Mouse (Mus musculus): ENCODE data around the gene Gtf2h1.
"Not testable (repeated sequence)": the region's sequence is repeated elsewhere in the genome, so short reads cannot be mapped to it uniquely, and the experiment has no call there.

Gtf2h1 gene

DNA sequence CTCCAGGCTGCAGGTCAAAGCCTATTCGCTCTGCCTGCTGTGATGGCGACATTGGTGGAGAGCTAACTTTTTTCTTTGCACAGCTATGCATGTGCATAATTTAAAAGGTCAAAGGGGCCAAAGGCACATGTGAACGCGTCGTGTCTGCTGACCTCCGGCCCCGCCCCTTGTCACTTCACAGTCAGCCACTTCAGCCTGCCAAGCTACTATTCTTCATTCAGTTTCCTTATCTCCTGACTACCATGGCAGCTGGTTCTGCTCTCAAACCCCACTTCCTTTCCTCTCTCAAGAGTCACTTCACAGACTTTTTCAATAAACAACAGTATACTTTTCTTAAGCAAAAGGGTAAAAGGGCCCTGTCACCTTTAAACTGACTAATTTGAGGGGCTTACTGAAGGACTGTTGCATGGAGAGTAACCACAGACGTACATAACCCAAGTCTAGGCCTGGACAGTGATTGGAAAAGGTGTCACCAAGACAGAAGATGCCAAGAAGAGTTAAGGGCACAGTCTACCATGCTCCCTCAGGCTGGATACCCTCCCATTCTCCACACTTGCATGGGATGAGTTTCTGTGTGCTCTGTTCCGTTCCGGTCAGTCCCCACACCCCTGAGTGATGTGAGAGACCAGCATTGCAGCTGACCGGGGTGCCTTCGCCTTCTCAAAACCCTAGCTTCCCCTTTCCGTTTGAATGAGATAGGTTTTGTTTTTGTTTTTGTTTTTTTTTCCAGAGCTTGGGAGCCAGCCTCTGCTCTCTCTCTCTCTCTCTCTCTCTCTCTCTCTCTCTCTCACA lies 35.1 kb downstream of the Gtf2h1 start:
- DNase-seq (ENCODE audit: low spot score in 2 of 2): peak in 1 of 2 experiments; percentile 48

DNA sequence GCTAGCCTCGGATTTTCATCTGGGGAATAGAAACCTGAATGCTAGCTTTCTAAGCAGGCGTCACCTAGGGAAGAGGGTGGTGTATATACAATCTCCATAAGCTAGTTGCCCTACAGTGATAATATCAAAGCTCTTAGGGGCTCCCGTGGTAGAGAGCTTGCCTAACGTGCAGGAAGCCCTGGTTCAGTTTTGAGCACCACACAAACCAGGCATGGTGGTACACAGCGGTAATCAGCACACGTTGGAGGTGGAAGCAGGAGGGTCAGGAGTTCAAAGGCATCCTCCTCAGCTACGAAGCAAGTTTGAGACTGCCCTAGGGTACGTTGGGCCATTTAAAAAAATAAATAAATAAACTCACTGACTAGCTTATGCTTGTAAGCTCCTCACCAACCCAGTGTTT lies 35.8 kb downstream of the Gtf2h1 start:
- DNase-seq (ENCODE audit: low spot score in 2 of 2): no peak

DNA sequence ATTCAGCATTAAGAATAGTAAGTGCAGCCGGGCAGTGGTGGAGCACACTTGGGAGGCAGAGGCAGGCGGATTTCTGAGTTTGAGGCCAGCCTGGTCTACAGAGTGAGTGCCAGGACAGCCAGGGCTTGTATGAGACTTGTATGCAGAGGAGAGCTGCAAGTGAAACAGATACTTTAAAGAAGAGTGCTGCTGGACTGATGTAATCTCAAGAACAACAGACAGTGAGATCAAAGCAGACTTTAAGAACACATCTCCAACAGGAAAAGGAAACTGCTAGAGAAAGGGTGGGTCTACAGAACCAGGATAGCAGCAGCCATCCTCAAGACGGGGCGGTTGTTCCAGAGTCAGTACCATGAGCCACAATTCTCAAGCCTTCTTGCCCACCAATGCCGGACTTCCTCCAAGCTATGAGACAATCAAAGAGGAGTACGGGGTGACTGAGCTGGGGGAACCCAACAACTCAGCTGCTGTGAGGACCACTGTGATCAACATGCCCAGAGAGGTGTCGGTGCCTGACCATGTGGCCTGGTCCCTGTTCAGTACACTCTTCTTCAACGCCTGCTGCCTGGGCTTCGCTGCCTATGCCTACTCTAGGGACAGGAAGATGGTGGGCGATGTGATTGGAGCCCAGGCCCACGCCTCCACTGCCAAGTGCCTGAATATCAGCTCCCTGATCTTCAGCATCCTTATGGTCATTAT lies 36.4 kb downstream of the Gtf2h1 start:
- DNase-seq (ENCODE audit: low spot score in 2 of 2): not testable (repeated sequence)

DNA sequence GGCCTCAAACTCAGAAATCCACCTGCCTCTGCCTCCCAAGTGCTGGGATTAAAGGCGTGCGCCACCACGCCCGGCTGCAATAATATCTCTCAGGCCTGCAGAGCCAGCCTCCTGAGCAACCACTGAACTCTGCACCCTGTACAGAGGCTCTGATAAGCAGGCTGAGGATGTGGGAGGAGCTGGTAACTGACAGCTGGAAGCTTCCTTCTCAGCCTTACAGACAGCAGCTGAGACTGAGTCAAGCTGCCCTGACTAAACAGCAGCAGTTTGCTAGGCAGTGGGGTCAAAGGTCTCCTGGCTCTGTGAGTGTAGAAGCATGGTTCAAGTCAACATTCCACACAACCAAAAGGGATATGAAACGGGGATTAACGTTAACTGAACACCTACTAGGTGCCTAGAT lies 37.4 kb downstream of the Gtf2h1 start:
- peak in 1 of 2 experiments; percentile 54 for DNase-seq (ENCODE audit: low spot score in 2 of 2)

DNA sequence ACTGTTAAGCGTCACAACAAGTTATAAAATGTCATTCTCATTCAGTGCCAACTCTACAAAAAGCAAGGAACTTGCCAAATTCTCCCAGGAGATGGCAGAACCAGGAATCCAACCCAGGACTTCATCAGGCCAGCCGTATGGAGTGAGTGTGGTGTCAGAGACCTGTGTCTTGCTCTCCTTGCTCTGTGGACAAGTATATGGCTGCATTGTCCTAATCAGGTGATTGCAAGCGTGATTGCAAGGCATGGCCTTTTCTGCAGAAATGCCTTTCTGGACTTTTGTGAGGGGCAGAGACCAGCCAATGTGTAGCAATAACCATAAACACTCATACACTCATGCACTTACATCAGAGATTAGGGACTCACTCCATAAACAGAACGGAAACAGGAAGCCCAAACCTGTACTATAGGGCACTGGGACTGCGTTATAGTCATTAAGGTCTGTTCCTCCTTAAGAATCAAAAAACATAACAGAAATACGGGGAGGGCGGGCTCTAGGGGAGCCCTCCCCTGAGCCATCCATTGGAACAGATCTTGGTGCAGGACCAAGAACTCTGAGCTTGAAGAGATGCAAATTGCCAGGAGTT lies 37.9 kb downstream of the Gtf2h1 start:
- no peak for DNase-seq (ENCODE audit: low spot score in 2 of 2)

DNA sequence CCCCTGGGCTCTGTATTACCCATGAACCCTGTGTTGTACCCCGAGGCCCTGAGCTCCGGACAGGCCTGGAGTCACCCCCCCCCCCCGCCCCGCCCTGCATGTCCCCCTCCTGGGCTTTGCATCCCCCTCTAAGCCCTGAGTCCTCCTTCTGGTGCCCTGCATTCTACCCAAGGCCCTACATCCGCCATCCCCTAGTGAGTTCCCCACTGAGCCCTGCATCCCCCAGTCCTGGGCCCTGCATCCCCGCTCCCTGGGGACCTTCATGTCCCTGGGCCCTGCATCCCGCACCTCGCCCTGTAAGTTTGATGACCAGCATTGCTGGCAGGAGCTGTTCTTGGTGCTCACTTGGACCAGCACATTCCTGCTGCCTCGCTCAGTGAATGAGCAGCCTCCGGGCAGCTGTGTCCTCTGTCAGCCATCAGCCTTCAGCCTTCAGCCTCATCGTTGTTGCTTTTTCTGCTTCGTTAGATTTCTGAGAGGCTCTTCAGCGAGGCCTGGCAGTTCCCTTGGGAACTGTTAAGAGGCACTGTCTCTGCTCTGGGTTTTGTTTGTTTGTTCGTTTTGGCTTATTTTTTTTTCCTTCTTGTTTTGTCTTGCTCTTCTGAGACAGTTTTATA lies 39.2 kb downstream of the Gtf2h1 start:
- DNase-seq (ENCODE audit: low spot score in 2 of 2): no peak

DNA sequence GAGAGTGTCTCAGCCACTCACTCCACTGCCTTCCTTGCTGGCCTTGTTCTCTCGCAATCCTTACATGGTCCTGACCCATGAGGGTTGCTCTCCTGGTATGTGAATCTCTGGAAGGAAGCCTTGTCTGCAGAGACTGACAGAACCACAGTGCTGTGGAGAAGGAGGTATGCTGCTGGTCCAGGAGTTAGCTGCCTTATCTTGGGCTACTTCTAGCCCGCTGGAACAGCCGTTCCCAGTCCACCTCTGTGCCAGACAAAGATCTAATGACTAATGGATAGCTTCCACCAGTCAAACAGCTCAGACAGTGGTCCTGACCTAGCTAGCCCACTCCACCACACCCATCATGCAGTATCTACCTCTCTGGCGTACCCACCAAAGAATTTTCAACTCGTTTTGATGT lies 40.5 kb downstream of the Gtf2h1 start:
- no peak for DNase-seq (ENCODE audit: low spot score in 2 of 2)

DNA sequence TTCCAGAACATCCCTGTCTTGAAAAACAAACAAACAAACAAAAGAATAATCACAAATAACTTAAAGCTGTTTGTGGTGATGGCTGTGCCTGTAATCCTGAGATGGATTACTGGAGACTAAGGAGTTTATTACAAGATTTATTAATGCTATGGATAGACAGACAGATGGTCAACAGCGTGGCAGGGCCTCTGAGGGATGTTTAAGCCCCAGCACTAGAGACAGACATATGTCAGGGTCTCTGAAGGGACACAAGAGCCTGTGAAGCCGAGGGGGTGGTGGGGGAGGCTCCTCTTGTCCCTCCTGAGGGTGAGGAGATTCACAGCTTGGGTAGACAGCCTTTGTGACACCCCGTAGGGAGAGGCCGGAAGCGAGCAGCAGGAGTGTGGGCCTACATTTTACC lies 41.2 kb downstream of the Gtf2h1 start:
- no peak for DNase-seq (ENCODE audit: low spot score in 2 of 2)

DNA sequence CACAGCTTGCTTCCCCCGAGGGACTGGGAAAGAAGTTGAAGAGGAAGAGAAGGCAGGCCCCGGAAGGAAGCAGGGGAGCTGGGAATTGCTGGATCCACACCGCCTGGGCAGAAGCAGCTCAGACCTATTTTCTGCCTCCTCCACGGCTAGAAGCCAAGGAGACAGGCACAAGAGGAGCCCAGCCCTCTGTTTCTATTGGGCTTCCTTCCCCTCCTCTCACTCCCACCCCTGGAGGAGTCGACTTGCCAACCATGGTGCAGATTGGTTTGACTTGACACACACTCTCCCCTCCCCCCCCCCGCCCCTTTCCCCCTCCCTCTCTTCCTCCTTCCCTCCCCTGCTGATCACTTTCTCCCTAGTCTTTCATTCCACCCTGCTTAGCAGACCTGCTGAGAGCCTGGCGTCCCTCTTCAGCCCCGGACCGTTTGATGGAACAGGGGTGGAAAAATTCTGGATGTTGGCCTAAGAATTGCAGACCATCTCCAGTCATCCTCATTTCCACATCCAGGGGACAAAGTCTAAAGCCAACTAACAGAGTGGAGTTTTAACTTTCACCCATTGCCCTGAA lies 42.3 kb downstream of the Gtf2h1 start:
- no peak for DNase-seq (ENCODE audit: low spot score in 2 of 2)

DNA sequence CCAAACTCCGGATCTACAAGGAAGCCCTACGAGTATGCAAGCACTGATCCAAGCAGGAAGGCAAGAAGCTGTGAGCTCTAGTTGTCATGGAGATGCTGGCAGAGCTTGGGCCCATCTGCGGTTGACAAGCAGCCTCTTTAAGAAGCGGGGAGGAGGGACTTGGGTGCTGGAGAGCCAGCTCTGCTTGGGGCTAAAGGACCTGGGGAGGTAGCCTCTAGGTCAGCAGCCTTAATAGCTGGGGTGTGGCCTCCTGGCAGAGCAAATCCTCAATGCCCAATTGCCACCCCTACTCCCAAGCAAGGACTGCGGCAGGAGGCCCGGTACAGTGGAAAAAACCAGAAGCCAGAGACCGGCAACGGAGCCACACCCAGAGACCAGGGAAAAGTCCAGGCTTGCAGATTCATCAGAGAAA lies 43.0 kb downstream of the Gtf2h1 start:
- peak in 1 of 2 experiments; percentile 36 for DNase-seq (ENCODE audit: low spot score in 2 of 2)

DNA sequence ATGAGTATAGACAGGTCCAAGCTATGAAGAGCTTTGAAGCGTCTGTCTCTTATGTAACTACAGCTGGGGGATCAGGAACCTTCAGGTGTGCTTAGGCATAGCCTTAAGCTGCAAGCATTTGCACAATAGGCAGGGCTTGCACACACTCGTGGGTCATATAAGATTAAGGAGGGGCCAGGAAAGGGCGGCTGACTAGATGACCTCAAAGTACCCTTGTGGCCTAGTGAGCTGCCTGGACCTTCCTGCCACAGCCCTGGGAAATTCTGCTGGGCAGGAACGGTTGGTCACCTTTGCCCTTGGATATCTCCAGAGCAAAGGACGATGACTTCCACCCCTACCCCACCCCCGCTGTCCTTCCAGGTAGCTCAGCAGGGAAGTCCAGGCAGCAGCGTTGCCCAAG lies 43.5 kb downstream of the Gtf2h1 start:
- no peak for DNase-seq (ENCODE audit: low spot score in 2 of 2)

DNA sequence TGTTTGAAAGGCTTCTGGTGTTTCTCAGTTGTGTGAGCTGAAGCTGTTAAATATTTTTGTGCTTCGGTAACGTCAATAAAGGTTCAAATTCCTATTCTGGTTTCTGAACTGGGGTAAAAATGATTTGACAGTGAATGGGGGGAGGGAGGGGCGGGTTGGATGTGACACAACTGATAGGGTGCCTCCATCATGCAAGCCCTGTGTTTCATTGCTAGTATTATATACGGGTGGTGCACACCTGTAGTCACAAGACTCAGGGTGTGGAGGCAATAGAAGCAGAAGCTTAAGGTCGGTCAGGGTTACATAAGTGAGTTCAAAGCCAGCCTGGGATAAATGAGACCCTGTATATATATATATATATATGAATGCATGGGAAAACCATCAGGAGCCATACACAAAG lies 44.0 kb downstream of the Gtf2h1 start:
- DNase-seq (ENCODE audit: low spot score in 2 of 2): no peak

DNA sequence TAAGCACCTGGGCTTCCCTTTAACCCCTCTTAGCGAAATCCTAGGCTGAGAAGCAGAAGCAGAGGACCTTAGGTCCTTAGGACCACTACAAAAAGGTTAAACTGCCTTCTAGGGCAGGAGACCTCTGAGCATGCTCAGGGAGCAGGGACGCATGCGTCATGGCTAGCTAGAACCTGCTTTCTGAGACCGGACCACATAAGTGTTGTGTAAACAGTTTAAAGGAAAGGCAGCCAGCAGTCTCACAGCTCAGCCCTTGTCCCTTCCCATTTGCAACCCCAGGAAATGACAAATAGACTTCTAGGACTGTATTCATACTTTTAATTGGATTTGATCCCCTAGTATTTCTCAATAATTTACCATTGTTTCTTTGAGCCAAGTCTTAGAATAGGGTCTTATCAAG lies 44.4 kb downstream of the Gtf2h1 start:
- DNase-seq (ENCODE audit: low spot score in 2 of 2): no peak

DNA sequence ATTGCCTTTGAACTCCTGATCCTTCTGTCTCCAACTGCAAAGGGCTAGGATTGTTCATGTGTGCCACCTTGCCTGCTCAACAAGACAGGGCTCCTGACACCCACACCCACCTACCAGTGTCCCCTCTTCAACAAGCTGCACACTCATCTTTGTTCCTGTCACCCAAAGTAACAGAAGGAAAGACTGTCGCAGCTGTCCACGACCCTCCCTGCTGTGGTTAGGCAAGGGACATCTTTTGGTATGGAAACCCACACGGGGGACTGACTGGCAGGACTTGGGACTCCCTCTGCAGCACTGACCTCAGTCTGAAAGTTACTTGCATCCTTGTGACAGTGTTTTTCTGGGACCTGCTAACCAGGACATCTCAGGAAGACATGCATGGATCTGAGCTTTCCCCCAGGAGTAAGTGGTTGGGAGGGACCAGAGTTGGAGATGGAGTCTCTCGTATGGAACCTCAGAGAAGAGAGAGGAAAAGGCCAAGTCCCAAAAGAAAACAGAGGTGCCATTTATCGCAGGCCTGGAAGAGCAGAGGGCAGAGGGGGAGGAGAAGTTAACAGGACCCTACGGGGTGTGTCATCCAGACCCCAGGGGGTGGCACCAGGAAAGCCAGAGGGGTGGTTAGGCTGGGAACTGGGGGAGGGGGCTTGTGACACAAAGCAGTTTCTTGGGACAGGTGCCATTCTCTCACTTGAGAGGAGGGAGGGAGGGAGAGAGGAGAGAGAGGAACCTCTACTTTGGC lies 45.1 kb downstream of the Gtf2h1 start, which contains the start of gene Ldha:
Ldha (plus strand) TSS at position 689 of the 739 bp plus-strand sequence.
- no peak for DNase-seq (ENCODE audit: low spot score in 2 of 2)

DNA sequence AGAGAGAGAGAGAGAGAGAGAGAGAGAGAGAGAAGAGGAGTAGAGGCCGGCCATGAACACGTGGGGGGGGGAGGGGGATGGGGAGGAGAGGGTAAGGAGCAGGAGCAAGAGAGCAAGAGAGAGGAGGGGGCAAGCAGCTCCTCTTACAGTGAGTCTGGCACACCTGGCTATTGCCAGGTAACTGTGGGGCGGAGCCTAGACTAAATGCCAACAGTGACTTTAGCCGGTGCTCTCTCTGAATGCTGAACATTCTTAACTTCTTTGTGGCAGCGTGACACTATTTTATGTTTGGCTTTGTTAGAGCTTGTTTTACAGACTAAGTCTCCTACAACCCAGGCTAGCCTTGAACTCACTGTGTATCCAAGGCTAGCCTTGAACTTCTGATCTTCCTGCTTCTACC lies 46.4 kb downstream of the Gtf2h1 start:
- no peak for DNase-seq (ENCODE audit: low spot score in 2 of 2)

DNA sequence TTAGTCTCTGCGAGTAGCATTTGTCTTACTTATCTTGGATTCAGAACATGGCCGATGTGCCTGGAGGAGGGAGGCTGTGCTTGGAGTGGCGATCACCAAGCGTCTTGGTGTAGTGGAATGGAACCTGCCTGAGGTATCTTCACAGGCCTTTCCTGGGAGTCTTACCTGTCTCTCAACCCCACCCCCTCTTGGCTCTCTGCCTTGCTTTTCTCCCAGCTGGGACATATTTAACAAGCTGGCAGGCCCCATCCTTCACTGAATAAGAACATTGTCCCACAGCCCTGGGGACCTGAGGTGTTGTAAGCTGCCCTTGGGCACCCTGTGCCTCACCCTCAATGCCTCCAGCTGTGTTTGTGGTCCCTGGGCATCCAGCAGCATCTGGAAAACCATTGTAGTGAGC lies 47.7 kb downstream of the Gtf2h1 start:
- no peak for DNase-seq (ENCODE audit: low spot score in 2 of 2)

DNA sequence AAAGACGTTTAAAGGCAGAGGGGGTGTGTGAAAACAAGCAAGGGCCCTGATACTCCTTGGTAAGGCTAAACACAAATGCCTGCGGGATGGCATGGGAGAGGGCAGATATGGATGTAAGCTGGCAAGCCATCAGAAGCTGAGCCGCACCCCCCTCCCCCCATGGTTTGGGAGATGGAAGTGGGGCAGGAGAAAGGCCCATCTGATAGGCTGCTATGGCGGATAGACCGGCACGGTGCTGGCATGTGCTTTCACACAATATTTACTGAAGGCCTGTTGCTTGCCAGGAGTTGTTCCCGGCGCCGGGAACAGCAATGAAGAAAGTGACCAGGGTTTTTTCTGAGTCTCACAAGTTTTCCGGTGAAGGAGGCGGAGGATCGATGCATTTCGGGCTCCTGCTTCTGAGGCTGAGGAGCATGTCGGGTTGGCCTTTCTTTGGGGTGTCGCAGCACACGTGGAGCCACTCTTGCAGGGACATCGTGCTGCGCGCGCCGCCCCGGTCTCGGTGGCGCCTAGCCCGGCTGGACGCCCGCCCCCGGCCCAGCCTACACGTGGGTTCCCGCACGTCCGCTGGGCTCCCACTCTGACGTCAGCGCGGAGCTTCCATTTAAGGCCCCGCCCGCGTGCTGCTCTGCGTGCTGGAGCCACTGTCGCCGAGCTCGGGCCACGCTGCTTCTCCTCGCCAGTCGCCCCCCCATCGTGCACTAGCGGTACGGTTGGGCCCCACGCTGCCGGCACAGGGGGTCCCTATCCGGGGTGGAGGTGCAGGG lies 49.5 kb downstream of the Gtf2h1 start:
- DNase-seq (ENCODE audit: low spot score in 2 of 2): peak; percentile 75 to 90

DNA sequence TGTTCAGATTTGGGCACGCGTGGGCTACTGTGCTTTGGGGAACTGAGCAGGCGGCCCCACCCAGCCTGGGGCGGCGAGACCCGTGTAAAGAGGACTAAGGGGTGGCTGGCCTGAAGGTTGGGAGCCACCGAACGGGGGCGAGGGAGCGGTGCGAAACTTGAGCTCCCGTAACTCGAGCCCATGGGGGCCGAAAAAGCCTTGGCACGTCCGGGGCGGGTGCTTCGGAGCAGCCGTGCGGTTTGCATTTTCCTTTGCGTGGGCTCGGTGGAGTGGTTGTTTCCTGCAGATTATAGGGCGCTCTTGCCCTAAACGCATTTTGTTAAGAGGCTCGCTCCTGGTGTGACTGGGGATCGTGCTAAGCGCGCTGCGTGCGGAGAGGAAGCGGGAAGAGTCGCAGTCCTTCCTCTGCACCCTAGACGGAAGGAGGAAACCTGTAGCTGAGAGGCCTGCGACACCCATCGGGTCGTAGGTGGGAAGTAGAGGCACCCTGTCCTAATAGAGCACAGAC lies 50.1 kb downstream of the Gtf2h1 start:
- DNase-seq (ENCODE audit: low spot score in 2 of 2): peak in 1 of 2 experiments; percentile 47

DNA sequence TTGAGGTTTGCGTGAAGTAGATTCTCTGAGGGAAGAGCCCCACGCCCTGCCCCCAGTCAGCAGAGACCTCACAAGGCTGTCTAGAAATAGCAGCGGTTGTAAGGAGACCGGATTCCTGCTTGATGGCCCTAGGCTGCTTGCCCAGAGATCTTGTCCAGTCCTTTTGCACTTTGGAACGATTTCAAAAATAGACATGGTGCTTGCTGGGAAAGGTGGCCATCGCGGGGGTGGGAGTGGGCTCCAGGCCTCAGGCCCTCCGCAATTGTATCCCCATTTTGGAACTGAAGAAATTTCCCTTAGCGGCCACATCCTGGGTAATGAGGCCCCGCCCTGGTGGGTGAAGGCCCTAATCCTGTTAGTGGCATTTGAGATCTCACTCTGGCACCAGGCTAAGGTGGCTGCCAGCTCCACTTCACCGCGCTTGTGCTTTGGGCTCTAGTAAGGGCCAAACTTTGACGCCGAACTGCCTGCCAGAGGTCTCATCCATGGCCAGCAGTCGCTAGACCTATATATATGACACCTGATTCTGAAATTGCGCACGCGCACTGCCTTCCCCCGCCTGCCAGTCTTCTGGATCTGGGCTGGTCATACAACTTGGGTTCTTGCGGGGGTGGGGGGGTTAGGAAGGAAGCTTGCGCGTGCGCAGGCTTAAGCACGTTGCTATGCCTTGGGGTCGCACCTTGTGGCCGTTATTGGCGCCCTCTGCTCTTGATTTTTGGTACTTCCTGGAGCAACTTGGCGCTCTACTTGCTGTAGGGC lies 50.8 kb downstream of the Gtf2h1 start:
- DNase-seq (ENCODE audit: low spot score in 2 of 2): peak; percentile 49 to 69

DNA sequence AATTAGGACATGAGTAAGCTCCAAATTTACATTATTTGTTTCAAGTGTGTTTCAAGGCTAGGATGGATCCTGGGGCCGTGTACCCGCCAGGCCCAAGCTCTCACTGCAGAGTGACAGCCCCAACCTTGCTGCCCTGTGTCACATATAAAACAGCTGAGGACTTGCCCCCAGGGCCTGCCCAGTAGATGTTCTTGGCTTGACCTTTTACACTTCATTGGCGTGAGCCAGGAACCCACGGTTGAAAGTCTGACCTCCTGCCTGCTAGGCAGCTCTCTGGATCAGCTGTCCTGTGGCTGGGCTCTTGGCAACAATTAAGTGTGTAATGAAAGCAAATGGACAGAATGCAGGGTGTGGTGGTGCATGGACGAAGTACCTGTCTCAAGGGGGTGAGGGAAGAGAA lies 53.4 kb downstream of the Gtf2h1 start:
- no peak for DNase-seq (ENCODE audit: low spot score in 2 of 2)

Data from spleen, postnatal 10 days (tissue).